Mouse (Mus musculus) liver, postnatal 0 days (tissue): ENCODE measurements at regions not wholly inside any gene's neighbourhood (a gene's known extent, or its start where the extent isn't known, plus 50 kb on each side); places are given as distances from the start of the nearest gene placed in this dataset.

Experiments
- CTCF ChIP-seq: sonication (generic); IDR thresholded peaks from 2 replicates; pipeline ENCODE4 v1.5.1; 2016; ENCODE audit warnings: antibody characterized with exemption, low read depth
- EP300 ChIP-seq: IDR thresholded peaks from 2 replicates; pipeline ENCODE4 v1.6.1; 2016; ENCODE audit warnings: antibody characterized with exemption, low read depth, mild to moderate bottlenecking

DNA sequence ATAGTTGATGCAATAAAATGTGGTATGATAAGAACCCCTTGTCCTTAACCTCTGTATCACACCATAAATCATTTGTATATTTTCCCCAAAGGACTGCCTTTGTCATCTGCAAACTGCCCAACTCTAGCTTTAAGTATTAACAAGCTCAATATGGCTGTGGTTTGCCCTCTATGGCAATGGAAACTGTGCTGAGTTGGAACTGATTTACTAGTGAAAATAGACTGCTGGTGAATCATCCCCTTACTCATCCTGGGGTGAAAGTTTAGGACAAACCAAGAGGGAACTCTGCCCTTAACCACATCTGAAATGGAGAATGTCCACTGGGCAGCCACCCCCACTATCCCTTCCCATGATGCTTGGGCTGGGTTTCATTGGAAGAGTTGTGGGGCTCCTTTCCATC, 346.1 kb upstream of the Gm26657 start:
- TF ChIP-seq CTCF: no peak
- no peak for TF ChIP-seq EP300
